8 mouse cellular contexts compared by ENCODE assay signal in the genomic region with DNA sequence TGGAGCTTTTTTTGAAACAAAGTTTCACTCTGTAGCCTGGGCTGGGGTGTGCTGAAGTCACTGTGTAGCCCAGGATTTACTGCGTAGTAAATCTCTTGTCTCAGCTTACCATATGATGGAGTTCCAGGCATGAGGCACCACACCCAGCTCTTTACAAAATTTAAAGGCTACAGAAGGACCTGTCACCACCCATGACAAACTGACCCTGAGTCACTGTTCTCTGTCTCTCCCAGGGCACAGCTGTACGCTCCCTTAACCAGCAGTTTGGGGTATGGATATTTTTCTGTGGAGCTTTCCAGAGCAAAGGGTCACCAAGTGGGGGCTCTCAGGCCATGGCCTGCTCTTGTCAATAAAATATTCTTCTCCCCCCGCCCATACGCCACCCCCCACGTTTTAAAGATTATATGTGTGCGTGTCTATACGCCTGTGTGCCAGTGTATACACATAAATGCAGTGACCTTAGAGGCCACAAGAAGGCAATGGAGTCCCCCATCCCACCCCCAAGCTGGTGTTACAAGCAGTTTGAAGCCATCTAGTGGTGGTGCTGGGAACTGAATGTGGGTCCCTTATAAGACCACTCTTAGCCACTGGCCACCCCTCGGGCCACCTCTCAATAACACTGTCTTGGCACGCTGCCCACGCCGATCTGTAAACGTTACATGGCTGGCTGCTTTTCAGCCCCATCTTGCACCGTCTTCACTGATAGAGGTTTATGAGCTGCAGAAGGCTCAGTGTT. TPM values are rescaled to one million over a fixed set of nuclear protein-coding genes. Genes with fewer than 3 reads are reported as not detected.
DNase-seq lines count a peak whose midpoint lies in the region; ATAC-seq lines count a peak whose summit lies in the region.

No protein-coding gene starts in this region.

- no peak overlapping the region for H3K9ac ChIP-seq in lung, embryonic 16.5 days (ENCODE audit: low read length)
- no peak overlapping the region for H3K9ac ChIP-seq in stomach, embryonic 15.5 days

- no peak overlapping the region for H3K4me2 ChIP-seq in lung, embryonic 16.5 days (ENCODE audit: low read depth, low read length)
- H3K4me2 ChIP-seq in stomach, embryonic 15.5 days: no peak overlapping the region

- peak; percentile 29 for ATAC-seq in lung, embryonic 16.5 days (ENCODE audit: low read depth)
- ATAC-seq in stomach, embryonic 15.5 days (ENCODE audit: insufficient read depth, low FRiP score, low read depth): no peak

- H3K4me3 ChIP-seq in lung, embryonic 16.5 days (ENCODE audit: low read length): no peak overlapping the region
- no peak overlapping the region for H3K4me3 ChIP-seq in stomach, embryonic 15.5 days (replicated peaks)

- H3K9me3 ChIP-seq in lung, embryonic 16.5 days (ENCODE audit: control insufficient read depth, low read length): no peaks in the 10 kb centered on the region
- no peaks in the 10 kb centered on the region for H3K9me3 ChIP-seq in stomach, embryonic 15.5 days

- WGBS in lung, embryonic 16.5 days: 36% methylated on average over 13 of the region's 13 CpGs
- WGBS in stomach, embryonic 15.5 days: 37% methylated on average over 13 of the region's 13 CpGs

- H3K36me3 ChIP-seq in lung, embryonic 16.5 days (ENCODE audit: control insufficient read depth, insufficient read depth, low read length): no peaks in the 10 kb centered on the region
- H3K36me3 ChIP-seq in stomach, embryonic 15.5 days: no peaks in the 10 kb centered on the region

- peaks cover 12% of the 10 kb centered on the region for H3K4me1 ChIP-seq in lung, embryonic 16.5 days (replicated peaks; ENCODE audit: control insufficient read depth, insufficient read depth, low read length)
- peaks cover 9% of the 10 kb centered on the region; the same call in 1 of the 2 replicates for H3K4me1 ChIP-seq in stomach, embryonic 15.5 days

- no peak overlapping the region for H3K27ac ChIP-seq in lung, embryonic 16.5 days (ENCODE audit: low read length)
- H3K27ac ChIP-seq in stomach, embryonic 15.5 days: peak overlapping the region; percentile 31; the same call in 1 of the 2 replicates

- peak; percentile 78 to 82 for DNase-seq in cerebellum, postnatal 10 days
- no peak for DNase-seq in cerebellum, adult 9-10 months
- DNase-seq in right cerebral cortex, adult 2 months (ENCODE audit: low spot score in 2 of 2): peak; percentile 28 to 44
- no peak for DNase-seq in right cerebral cortex, adult 18-20 months
- peak; percentile 54 for DNase-seq in embryo, embryonic 11.5 days (ENCODE audit: low read depth, low spot score)
- DNase-seq in hindlimb bud, embryonic 11.5 days (ENCODE audit: extremely low spot score, low read depth, low spot score): peak; percentile 35

- no peaks in the 10 kb centered on the region for H3K27me3 ChIP-seq in lung, embryonic 16.5 days (ENCODE audit: control insufficient read depth, insufficient read depth, low read depth, low read length)
- no peaks in the 10 kb centered on the region for H3K27me3 ChIP-seq in stomach, embryonic 15.5 days (replicated peaks)

RNA-seq across cellular contexts. Expression of gene Tldc1, which starts 34.8 kb away (rescaled TPM):
- polyA plus RNA-seq in lung, embryonic 16.5 days (2015; fragmentation: Nextera tagmentation; extraction: Ambion mirVana): 13.9 and 15.3 TPM in 2 replicates
- polyA plus RNA-seq in stomach, embryonic 15.5 days (2015; fragmentation: Nextera tagmentation; extraction: Ambion mirVana): 12.9 and 13.8 TPM in 2 replicates

RNA-seq across cellular contexts. Expression of gene Atp2c2, which starts 43.6 kb away (rescaled TPM):
- 3.5 and 4.0 TPM in 2 replicates for polyA plus RNA-seq in lung, embryonic 16.5 days (2015; fragmentation: Nextera tagmentation; extraction: Ambion mirVana)
- 5.3 TPM in 2 replicates for polyA plus RNA-seq in stomach, embryonic 15.5 days (2015; fragmentation: Nextera tagmentation; extraction: Ambion mirVana)

Comparison
In these comparisons a context has a peak if more than half of its experiments do, and no peak if none do; other contexts are left out.
1. DNase-seq: peak in cerebellum, postnatal 10 days (2 of 2), right cerebral cortex, adult 2 months (2 of 2), embryo, embryonic 11.5 days (single experiment) and hindlimb bud, embryonic 11.5 days (single experiment); none in cerebellum, adult 9-10 months (single experiment) and right cerebral cortex, adult 18-20 months (single experiment).